Mouse (Mus musculus): Measurements from ENCODE around the gene Pikfyve.
A peak's percentile ranks its signal among the peaks of the same experiment; 100 is the strongest.

The Pikfyve gene

DNA sequence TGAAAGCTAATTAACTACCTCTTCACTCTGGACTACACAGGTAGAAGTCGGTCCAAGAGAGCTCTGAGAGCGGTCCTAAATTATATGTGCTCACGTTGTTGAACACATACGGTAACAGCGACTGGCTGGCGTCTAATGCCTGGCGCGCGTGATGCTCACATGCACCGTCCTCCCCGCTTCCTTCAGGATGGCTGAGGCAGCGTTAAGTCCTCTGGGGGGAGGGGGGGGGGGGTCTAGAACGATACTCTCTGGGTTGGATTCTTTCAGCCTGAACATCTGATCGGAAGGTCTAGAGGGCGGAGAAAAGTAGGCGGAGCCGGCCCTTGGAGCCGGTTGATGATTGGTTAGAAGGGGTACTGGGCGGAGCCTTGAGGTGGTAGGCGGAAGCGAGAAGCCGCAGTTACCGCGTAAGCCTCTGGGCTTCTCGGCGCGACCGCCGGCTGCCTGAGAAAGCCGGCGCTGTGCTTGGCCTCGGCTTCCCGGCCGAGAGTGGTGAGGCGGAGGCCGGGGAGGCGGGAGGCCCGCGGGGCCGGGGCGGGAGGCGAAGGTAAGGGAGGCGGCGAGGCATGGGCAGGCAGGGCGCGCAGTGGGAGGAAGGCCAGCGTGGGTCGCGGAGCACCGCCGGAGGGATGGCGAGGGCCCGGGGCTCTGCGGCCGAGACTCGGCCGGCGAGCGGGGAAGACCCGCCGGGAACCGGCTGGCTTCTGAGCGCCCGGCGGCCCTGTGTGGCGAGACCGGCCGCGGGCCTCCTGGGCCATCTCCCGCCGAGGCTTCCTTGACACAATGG lies at the start of gene Pikfyve, which contains the start of gene Idh1:
TSS of gene Pikfyve (plus strand) at position 397 of the 787 bp plus-strand sequence.
TSS of gene Idh1 (minus strand) at position 214 of the 787 bp plus-strand sequence.
- peak; percentile 96 to 97 for DNase-seq (ENCODE audit: low spot score in 2 of 2)

DNA sequence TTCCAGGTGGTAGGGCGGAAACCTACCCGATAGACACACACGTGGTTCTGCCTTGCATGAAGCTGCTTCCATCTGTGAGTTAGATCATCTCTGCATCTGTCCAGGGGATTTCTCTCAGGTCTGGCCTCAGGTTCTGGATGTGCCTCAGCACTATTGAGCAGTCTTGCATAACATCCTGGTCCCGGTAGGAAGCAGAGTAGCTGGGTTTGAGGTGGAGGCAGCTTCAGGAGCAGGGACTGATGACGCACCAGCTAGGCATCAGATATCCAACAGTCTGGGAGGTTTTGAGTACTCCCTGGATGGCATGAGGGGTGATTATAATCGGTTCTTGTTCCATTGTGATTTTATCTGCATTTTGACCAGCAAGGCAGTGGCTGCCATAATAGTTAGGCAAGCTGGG lies 48.9 kb upstream of the Pikfyve start:
- DNase-seq (ENCODE audit: low spot score in 2 of 2): no peak

DNA sequence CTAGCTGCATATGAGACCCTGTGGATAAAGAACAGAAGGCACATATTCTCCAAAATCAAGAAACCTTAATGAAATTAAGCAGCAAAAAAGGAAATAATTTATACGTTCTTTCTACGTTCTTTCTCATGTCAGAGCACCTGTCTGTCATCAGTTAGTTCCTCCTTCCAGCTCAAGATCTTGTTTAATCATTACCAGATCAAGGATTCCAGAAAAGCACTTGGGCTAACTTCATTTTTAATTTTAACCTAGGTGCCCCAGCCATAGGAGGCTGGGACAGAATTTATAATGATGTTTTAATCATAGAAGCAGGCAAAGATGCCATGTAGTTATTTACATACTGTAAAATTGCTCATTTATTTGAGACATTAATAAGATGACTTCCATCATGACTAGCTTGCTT lies 41.7 kb upstream of the Pikfyve start:
- DNase-seq (ENCODE audit: low spot score in 2 of 2): no peak

DNA sequence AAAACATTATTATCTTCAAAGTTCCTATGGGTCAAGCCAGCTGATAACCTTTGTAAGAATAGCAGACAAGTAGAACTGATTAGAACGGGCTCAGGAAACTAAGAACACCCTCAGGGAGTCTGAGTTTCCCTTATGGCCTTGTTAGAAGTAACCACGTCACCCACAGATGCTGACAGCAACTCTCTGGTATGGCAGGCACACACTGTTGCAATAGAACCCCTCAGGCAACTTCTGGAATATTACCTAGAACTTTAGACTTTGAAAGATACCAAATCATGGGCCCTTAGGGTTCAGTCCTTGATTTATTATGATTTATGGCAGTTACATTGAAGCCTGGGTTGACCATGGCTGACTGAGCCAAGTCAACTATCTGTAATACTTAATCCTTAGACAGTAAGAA lies 39.9 kb upstream of the Pikfyve start:
- no peak for DNase-seq (ENCODE audit: low spot score in 2 of 2)

DNA sequence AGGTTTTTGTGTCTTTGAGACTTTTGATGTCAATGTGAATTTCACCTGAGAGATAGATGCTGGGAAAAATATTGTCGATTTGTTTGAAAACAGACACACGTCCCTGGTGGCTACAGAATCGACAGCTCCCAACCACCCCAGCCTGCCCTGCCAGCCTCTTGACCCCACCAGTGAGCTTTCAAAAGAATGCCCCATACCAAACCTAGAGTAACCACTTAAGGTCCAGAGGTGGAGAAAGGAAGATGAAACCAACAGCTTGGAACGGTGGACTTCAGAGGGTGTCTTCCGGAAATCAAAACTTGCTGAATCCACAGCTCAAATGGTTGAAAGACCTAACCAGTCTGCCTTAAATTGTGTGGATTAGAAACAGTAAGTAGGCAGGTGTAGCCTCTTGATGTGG lies 39.2 kb upstream of the Pikfyve start:
- no peak for DNase-seq (ENCODE audit: low spot score in 2 of 2)

- DNase-seq (ENCODE audit: low spot score in 2 of 2): no peak
Measured at GRCm38 (mm10) chr1:65147971-65148370, 38.5 kb upstream of the Pikfyve start.

- DNase-seq (ENCODE audit: low spot score in 2 of 2): no peak
Measured at GRCm38 (mm10) chr1:65154814-65155213, 31.7 kb upstream of the Pikfyve start.

- DNase-seq (ENCODE audit: low spot score in 2 of 2): no peak
Measured at GRCm38 (mm10) chr1:65156111-65156510, 30.4 kb upstream of the Pikfyve start.

DNA sequence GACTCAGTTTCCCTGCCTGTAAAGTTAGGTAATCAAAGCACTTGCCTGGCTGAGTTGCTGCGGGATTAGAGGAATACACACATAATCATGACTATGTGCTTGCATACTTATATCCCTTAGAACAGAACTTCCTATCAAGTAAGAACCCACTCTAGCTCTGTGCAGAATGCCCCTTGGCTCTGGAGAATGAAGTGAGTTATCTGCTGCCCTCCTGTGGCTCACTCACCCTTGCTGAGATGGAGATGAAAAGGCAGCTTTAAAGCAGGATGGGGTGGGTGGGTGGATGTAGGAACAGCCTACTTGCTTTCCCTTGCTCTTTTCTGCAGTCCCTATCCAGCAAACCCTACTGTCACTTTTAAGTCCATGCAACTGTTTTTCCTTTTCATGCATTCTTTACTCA lies 24.3 kb upstream of the Pikfyve start:
- no peak for DNase-seq (ENCODE audit: low spot score in 2 of 2)

- no peak for DNase-seq (ENCODE audit: low spot score in 2 of 2)
Measured at GRCm38 (mm10) chr1:65167496-65167895, 19.0 kb upstream of the Pikfyve start.

GRCm38 (mm10) chr1:65169536-65169935 lies 16.9 kb upstream of the Pikfyve start:
- no peak for DNase-seq (ENCODE audit: low spot score in 2 of 2)

- DNase-seq (ENCODE audit: low spot score in 2 of 2): no peak
Measured at GRCm38 (mm10) chr1:65169947-65170346, 16.5 kb upstream of the Pikfyve start.

DNA sequence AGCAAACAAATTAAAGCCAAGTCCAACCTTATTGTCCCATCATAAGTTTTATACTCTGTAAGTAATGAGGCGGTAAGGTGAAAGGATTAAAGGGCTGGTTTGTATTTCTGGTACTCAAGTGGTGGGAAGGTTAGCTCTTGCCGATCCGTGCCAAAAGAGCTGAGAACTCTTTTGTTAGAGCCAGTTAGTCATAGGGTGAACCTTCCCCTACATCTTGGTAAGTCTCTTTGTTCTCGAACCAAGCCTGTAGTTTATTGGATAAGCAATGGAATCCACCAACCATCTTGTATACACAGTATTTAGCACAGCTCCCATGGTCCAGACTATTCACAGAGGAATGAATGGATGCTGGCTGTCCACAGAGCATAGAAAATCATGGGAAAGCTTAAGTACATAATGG lies 14.9 kb upstream of the Pikfyve start:
- no peak for DNase-seq (ENCODE audit: low spot score in 2 of 2)

DNA sequence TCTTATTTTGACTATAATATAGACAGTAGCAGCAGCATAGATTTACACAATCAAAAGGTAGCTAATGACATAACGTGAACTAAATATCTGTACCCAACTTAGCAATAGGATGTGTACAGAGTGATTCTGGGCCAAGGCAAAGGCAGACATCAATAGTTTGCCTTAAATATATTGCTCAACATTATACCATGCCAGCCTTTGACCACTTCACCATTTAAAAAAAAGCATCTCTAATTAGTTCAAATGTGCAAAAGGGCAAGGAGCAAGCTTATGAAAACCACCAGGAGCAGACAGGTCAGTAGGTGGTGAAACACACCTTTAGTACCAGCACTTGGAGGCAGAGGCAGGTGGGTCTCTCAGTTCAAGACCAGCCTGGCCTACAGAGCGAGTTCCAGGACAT lies 12.8 kb upstream of the Pikfyve start:
- DNase-seq (ENCODE audit: low spot score in 2 of 2): no peak

GRCm38 (mm10) chr1:65176171-65176570 lies 10.3 kb upstream of the Pikfyve start:
- no peak for DNase-seq (ENCODE audit: low spot score in 2 of 2)

GRCm38 (mm10) chr1:65176912-65177311 lies 9.6 kb upstream of the Pikfyve start:
- no peak for DNase-seq (ENCODE audit: low spot score in 2 of 2)

- no peak for DNase-seq (ENCODE audit: low spot score in 2 of 2)
Measured at GRCm38 (mm10) chr1:65177452-65177851, 9.0 kb upstream of the Pikfyve start.

GRCm38 (mm10) chr1:65178126-65178901 lies 8.2 kb upstream of the Pikfyve start:
- DNase-seq (ENCODE audit: low spot score in 2 of 2): peak; percentile 82 to 85

DNA sequence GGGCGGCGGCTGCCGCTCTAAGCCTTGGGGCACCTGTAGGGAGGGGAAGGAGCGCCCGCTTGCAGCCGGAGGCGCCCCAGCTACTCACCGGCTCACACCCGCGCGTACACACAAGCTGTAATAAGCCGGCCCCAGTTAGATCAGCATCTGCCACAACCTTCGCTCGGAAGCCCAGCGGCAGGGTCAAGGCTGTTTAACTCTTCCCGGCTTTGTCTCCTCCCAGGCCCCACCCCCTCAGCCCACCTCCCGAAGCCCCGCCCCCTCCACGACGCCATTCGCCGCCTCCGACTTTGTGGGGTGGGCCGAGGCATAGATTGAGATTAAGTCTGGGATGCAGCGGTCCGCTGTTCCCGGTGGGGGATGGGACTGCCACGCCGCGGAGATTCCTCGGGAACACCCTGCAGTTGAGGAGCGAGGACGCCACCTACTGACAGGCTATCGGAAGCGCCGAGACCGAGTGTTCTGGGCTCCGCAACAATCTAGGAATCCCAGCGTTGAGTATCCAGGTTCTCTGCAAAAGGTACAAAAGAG lies 7.5 kb upstream of the Pikfyve start:
- peak; percentile 71 to 77 for DNase-seq (ENCODE audit: low spot score in 2 of 2)

- DNase-seq (ENCODE audit: low spot score in 2 of 2): peak in 1 of 2 experiments; percentile 65
Measured at GRCm38 (mm10) chr1:65179634-65180249, 6.7 kb upstream of the Pikfyve start.

- no peak for DNase-seq (ENCODE audit: low spot score in 2 of 2)
Measured at GRCm38 (mm10) chr1:65181459-65181858, 5.0 kb upstream of the Pikfyve start.

DNA sequence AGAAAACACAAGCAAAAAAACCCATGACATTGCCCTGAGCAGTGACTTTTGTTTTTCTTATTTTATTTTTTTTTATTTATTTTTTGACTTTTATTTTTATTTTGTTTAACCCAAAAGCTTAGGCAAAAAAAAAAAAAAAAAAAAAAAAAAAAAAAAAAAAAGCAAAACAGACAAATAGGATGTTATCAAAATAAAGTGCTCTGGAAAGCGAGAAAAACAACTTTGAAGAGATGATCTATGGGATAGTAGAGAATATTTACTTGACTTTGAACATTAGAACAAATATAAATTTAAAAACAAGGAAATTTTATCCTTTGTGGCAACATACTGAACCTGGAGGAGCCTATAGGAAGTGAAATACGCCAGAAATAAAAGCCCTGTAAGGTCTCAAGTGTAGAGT lies 2.5 kb upstream of the Pikfyve start:
- DNase-seq (ENCODE audit: low spot score in 2 of 2): no peak
